Mouse (Mus musculus) liver, adult 2 months (tissue): Measurements from ENCODE around the gene Rasa2.

Source experiments
- CTCF ChIP-seq: fragments of 200-500 bp; IDR thresholded peaks from 2 replicates; pipeline ENCODE4 v1.5.1; 2011; ENCODE audit warnings: low read depth, low read length, control low read depth
- POLR2A ChIP-seq: fragments of 200-500 bp; IDR thresholded peaks from 2 replicates; pipeline ENCODE4 v1.6.1; 2011; ENCODE audit warnings: low read length, control low read depth; ENCODE audit not compliant: insufficient read depth; ENCODE audit errors: extremely low read depth

GRCm38 (mm10) chr9:96558594-96558993, 72.8 kb downstream of the Rasa2 start:
- TF ChIP-seq POLR2A (no peak), CTCF (no peak)
